Mouse (Mus musculus) liver, embryonic 14.5 days (tissue): ENCODE results near the gene Gse1.

Source experiments
- CTCF ChIP-seq: IDR thresholded peaks from 2 replicates; pipeline ENCODE4 v1.5.1; 2016; ENCODE audit warnings: antibody characterized with exemption, low read depth, control low read depth
- EP300 ChIP-seq: IDR thresholded peaks from 2 replicates; pipeline ENCODE4 v1.6.1; 2016; ENCODE audit warnings: antibody characterized with exemption, low read depth

GRCm38 (mm10) chr8:120309326-120309725 is 81.1 kb downstream of the Gse1 start:
- TF ChIP-seq CTCF (no peak), EP300 (no peak)
